Mouse (Mus musculus) myocyte (in vitro differentiated cells): ENCODE measurements around the gene Cyp26c1. TPM values are rescaled to one million over a fixed set of nuclear protein-coding genes. Genes with fewer than 3 reads are reported as not detected.

Source experiments
- H3K27me3 ChIP-seq: one replicate; pipeline ENCODE4 v1.6.1; 2011; ENCODE audit not compliant: control insufficient read depth, insufficient read depth, insufficient read length
- H3K36me3 ChIP-seq: one replicate; pipeline ENCODE4 v1.6.1; 2011; ENCODE audit not compliant: control insufficient read depth, insufficient read depth
- H3K4me2 ChIP-seq: one replicate; pipeline ENCODE4 v1.6.1; 2011; ENCODE audit warnings: low read depth, control low read depth
- H3K4me3 ChIP-seq: one replicate; pipeline ENCODE4 v1.5.1; 2011; ENCODE audit warnings: mild to moderate bottlenecking, control low read depth, moderate library complexity
- H3K79me2 ChIP-seq: one replicate; pipeline ENCODE4 v1.6.1; 2011; ENCODE audit not compliant: control insufficient read depth, insufficient read depth
- H3ac ChIP-seq: one replicate; pipeline ENCODE4 v1.6.1; 2011; ENCODE audit not compliant: control insufficient read depth, insufficient read length
- CEBPB ChIP-seq: IDR thresholded peaks from 2 replicates; pipeline ENCODE4 v1.6.1; 2011; ENCODE audit warnings: mild to moderate bottlenecking, moderate library complexity; ENCODE audit not compliant: poor library complexity, insufficient read depth, severe bottlenecking
- E2F4 ChIP-seq: IDR thresholded peaks from one replicate; pipeline ENCODE4 v1.6.1; 2011; ENCODE audit warnings: mild to moderate bottlenecking, control low read depth, moderate library complexity; ENCODE audit not compliant: insufficient read depth
- MAX ChIP-seq: IDR thresholded peaks from one replicate; pipeline ENCODE4 v1.6.1; 2011; ENCODE audit warnings: low read depth, mild to moderate bottlenecking, control low read depth
- MYOD1 ChIP-seq, 3 experiments: IDR thresholded peaks; one replicate each; pipeline ENCODE4 v1.6.1; 2011; ENCODE audit warnings: control low read depth in 2 of 3, low read depth in 2 of 3, mild to moderate bottlenecking in 2 of 3, moderate library complexity in 1 of 3; ENCODE audit not compliant: insufficient read length in 2 of 3, control insufficient read depth in 1 of 3
- MYOG ChIP-seq, 3 experiments: IDR thresholded peaks; one replicate each; pipeline ENCODE4 v1.6.1; 2011; ENCODE audit warnings: control low read depth in 2 of 3, low read depth in 2 of 3, mild to moderate bottlenecking in 2 of 3; ENCODE audit not compliant: insufficient read length in 2 of 3, control insufficient read depth in 1 of 3, insufficient read depth in 1 of 3
- POLR2A ChIP-seq: IDR thresholded peaks from one replicate; pipeline ENCODE4 v1.6.1; 2011; ENCODE audit warnings: low read depth, mild to moderate bottlenecking, control low read depth, moderate library complexity; ENCODE audit not compliant: insufficient read length
- POLR2AphosphoS2 ChIP-seq: IDR thresholded peaks from one replicate; pipeline ENCODE4 v1.6.1; 2011; ENCODE audit warnings: low read depth, control low read depth; ENCODE audit not compliant: insufficient read length
- REST ChIP-seq: IDR thresholded peaks from one replicate; pipeline ENCODE4 v1.6.1; 2011; ENCODE audit warnings: mild to moderate bottlenecking, control low read depth, moderate library complexity; ENCODE audit not compliant: insufficient read depth, insufficient read length
- SRF ChIP-seq: IDR thresholded peaks from one replicate; pipeline ENCODE4 v1.6.1; 2011; ENCODE audit warnings: low read depth; ENCODE audit not compliant: control insufficient read depth, insufficient read length
- TCF12 ChIP-seq: IDR thresholded peaks from one replicate; pipeline ENCODE4 v1.6.1; 2011; ENCODE audit warnings: mild to moderate bottlenecking, control low read depth; ENCODE audit not compliant: poor library complexity, insufficient read depth, severe bottlenecking
- TCF3 ChIP-seq: IDR thresholded peaks from one replicate; pipeline ENCODE4 v1.6.1; 2011; ENCODE audit warnings: low read depth, control low read depth; ENCODE audit not compliant: insufficient read length
- USF1 ChIP-seq: IDR thresholded peaks from one replicate; pipeline ENCODE4 v1.6.1; 2011; ENCODE audit warnings: low read depth, mild to moderate bottlenecking, control low read depth, moderate library complexity
- polyA plus RNA-seq: library from polyadenylated mRNA; unstranded; fragments of >200 nt; fragmentation: generic; extraction: Trizol; gene quantifications from one replicate; pipeline ENCODE4 v1.2.1, GENCODE M21; 2012; ENCODE audit warnings: missing spikeins

Cyp26c1 gene
- polyA plus RNA-seq, 1 experiment = 0.17 TPM

- H3K4me2 ChIP-seq = peak overlapping the region; percentile 45
- TF ChIP-seq POLR2AphosphoS2 (no peak), CEBPB (no peak), MAX (no peak), REST (no peak), MYOG (IDR thresholded peaks at IDR 0.05; ENCODE audit: control insufficient read depth in 1 of 3, insufficient read depth in 1 of 3, insufficient read length in 2 of 3, low read depth in 2 of 3) (no peak)
- no peaks in the 10 kb centered on the region for H3K36me3 ChIP-seq
- H3K27me3 ChIP-seq = no peaks in the 10 kb centered on the region
- H3K4me3 ChIP-seq = no peak overlapping the region
- H3ac ChIP-seq = no peak overlapping the region
- no peaks in the 10 kb centered on the region for H3K79me2 ChIP-seq
These were observed 50.0 kb downstream of the Cyp26c1 start for GRCm38 (mm10) chr19:37735426-37735825.

- no peak overlapping the region for H3K4me3 ChIP-seq
- no peaks in the 10 kb centered on the region for H3K36me3 ChIP-seq
- TF ChIP-seq CEBPB = 0 out of 2 replicates have a peak, but pooled peaks have one; percentile 15
- no peak for TF ChIP-seq POLR2AphosphoS2
- no peaks in the 10 kb centered on the region for H3K79me2 ChIP-seq
- H3K27me3 ChIP-seq = no peaks in the 10 kb centered on the region
- no peak overlapping the region for H3ac ChIP-seq
- no peak overlapping the region for H3K4me2 ChIP-seq
These were observed 53.2 kb downstream of the Cyp26c1 start for GRCm38 (mm10) chr19:37738575-37738974.

- H3K27me3 ChIP-seq = no peaks in the 10 kb centered on the region
- TF ChIP-seq POLR2A (no peak), REST (no peak), TCF12 (no peak), SRF (no peak), MYOG (IDR thresholded peaks at IDR 0.05; ENCODE audit: control insufficient read depth in 1 of 3, insufficient read depth in 1 of 3, insufficient read length in 2 of 3, low read depth in 2 of 3) (no peak), MAX (no peak), USF1 (no peak), POLR2AphosphoS2 (no peak), TCF3 (no peak), CEBPB (no peak), E2F4 (no peak), MYOD1 (IDR thresholded peaks at IDR 0.05; ENCODE audit: control insufficient read depth in 1 of 3, insufficient read length in 2 of 3, low read depth in 2 of 3) (no peak)
These were observed 54.7 kb downstream of the Cyp26c1 start for GRCm38 (mm10) chr19:37740043-37740442.

More at GRCm38 (mm10) chr19:37740043-37740442, 54.7 kb downstream of the Cyp26c1 start:
- no peak overlapping the region for H3K4me3 ChIP-seq
- no peak overlapping the region for H3K4me2 ChIP-seq
- H3ac ChIP-seq = no peak overlapping the region
- H3K36me3 ChIP-seq = no peaks in the 10 kb centered on the region
- H3K79me2 ChIP-seq = no peaks in the 10 kb centered on the region

Other genes with a start within 250 kb of the Cyp26c1 start
- 4.5 TPM for gene Exoc6, start 135.2 kb upstream of the Cyp26c1 start, polyA plus RNA-seq
- gene Cyp26a1, start 12.2 kb downstream of the Cyp26c1 start, polyA plus RNA-seq = 0.35 TPM